Mouse (Mus musculus): Measurements from ENCODE around the gene Clpx. TPM values are rescaled to one million over a fixed set of nuclear protein-coding genes. Genes with fewer than 3 reads are reported as not detected.
"Not testable (repeated sequence)": the region's sequence is repeated elsewhere in the genome, so short reads cannot be mapped to it uniquely, and the experiment has no call there.

The Clpx gene
- polyA plus RNA-seq, 2 experiments, result 23.8 to 55.6 TPM

GRCm38 (mm10) chr9:65281536-65282151 lies 12.4 kb upstream of the Clpx start:
- Histone ChIP-seq H3K27me3 (ENCODE audit: control insufficient read depth, insufficient read depth, low read length) (no peaks in the 10 kb centered on the region), H3K36me3 (ENCODE audit: control insufficient read depth, insufficient read depth, low read length) (no peaks in the 10 kb centered on the region), H3K4me1 (ENCODE audit: control insufficient read depth, insufficient read depth, low read length) (no peaks in the 10 kb centered on the region), H3K9me3 (ENCODE audit: control insufficient read depth, low read length) (no peaks in the 10 kb centered on the region), H3K27ac (replicated peaks; ENCODE audit: low read depth, low read length) (no peak overlapping the region), H3K4me2 (replicated peaks; ENCODE audit: low read depth, low read length, severe bottlenecking) (no peak overlapping the region), H3K9ac (ENCODE audit: low read depth, low read length, severe bottlenecking) (no peak overlapping the region), H3K4me3 (replicated peaks; ENCODE audit: low read length) (no peak overlapping the region)
- ATAC-seq (ENCODE audit: low FRiP score, low read depth) (no peak), DNase-seq (ENCODE audit: low spot score) (no peak)
- TF ChIP-seq POLR2A (IDR thresholded peaks at IDR 0.05; ENCODE audit: borderline replicate concordance, extremely low read depth, insufficient read depth, insufficient read length), result no peak
- WGBS, result 71% methylated on average over 5 of the region's 5 CpGs

DNA sequence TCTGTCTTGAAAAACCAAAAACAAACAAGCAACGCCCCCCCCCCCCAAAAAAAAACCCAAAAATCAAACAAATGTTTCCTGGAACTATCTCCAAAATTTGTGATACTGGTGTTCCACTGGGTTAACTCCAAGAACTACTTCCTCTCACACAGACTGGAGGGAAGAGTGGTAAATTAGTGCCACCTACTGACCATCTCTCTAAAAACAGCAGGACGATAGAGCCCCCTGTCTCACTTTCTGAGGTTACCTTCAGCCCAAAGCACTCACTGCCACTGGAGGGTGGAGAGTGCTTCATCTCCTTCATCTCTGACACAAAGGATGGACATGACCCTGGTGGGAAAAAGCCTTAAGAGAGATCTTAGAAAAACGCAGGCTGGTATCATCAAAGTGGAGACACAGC lies 10.8 kb upstream of the Clpx start:
- H3K27ac ChIP-seq (replicated peaks; ENCODE audit: low read depth, low read length), result no peak overlapping the region
- no peaks in the 10 kb centered on the region for H3K36me3 ChIP-seq (ENCODE audit: control insufficient read depth, insufficient read depth, low read length)
- H3K4me3 ChIP-seq (replicated peaks; ENCODE audit: low read length), result no peak overlapping the region
- ATAC-seq (ENCODE audit: low FRiP score, low read depth) (peak; percentile 73), DNase-seq (ENCODE audit: low spot score) (peak; percentile 78)
- 4% methylated on average over 3 of the region's 3 CpGs for WGBS
- no peaks in the 10 kb centered on the region for H3K27me3 ChIP-seq (ENCODE audit: control insufficient read depth, insufficient read depth, low read length)
- no peak for TF ChIP-seq POLR2A (IDR thresholded peaks at IDR 0.05; ENCODE audit: borderline replicate concordance, extremely low read depth, insufficient read depth, insufficient read length)
- no peaks in the 10 kb centered on the region for H3K9me3 ChIP-seq (ENCODE audit: control insufficient read depth, low read length)
- H3K4me1 ChIP-seq (ENCODE audit: control insufficient read depth, insufficient read depth, low read length), result no peaks in the 10 kb centered on the region
- no peak overlapping the region for H3K9ac ChIP-seq (ENCODE audit: low read depth, low read length, severe bottlenecking)
- no peak overlapping the region for H3K4me2 ChIP-seq (replicated peaks; ENCODE audit: low read depth, low read length, severe bottlenecking)

DNA sequence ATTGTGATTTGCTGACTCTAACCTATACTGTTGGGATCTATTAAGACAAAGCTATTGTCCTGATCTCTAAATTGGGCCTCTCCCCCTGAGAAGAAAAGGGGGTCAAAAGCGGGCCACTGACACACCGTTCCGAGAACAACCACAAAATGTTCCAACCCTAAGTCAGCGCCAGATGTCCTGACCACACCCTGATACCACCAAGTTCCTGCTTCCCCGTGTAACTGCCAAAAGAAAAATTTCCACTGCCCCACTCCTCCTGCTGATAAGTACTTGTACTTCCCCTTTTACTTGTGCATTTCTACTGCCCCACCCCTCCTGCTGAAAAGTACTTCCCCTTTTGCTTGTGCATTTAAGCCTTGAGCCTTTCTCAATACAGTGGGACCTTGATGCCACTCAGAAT lies 5.8 kb upstream of the Clpx start:
- WGBS, result 82% methylated on average over 4 of the region's 5 CpGs
- H3K4me2 ChIP-seq (replicated peaks; ENCODE audit: low read depth, low read length, severe bottlenecking); H3K9ac ChIP-seq (ENCODE audit: low read depth, low read length, severe bottlenecking); H3K36me3 ChIP-seq (ENCODE audit: control insufficient read depth, insufficient read depth, low read length); H3K4me1 ChIP-seq (ENCODE audit: control insufficient read depth, insufficient read depth, low read length); H3K4me3 ChIP-seq (replicated peaks; ENCODE audit: low read length); DNase-seq (ENCODE audit: low spot score); H3K27ac ChIP-seq (replicated peaks; ENCODE audit: low read depth, low read length); H3K27me3 ChIP-seq (ENCODE audit: control insufficient read depth, insufficient read depth, low read length); H3K9me3 ChIP-seq (ENCODE audit: control insufficient read depth, low read length); ATAC-seq (ENCODE audit: low FRiP score, low read depth): not testable (repeated sequence)

- H3K9me3 ChIP-seq (ENCODE audit: control insufficient read depth, low read length), result no peaks in the 10 kb centered on the region
- no peak overlapping the region for H3K4me2 ChIP-seq (replicated peaks; ENCODE audit: low read depth, low read length, severe bottlenecking)
- H3K27ac ChIP-seq (replicated peaks; ENCODE audit: low read depth, low read length), result no peak overlapping the region
- WGBS, result 83% methylated on average over 4 of the region's 4 CpGs
- H3K4me1 ChIP-seq (ENCODE audit: control insufficient read depth, insufficient read depth, low read length), result peaks cover 4% of the 10 kb centered on the region; the same call in 1 of the 2 replicates
- H3K36me3 ChIP-seq (ENCODE audit: control insufficient read depth, insufficient read depth, low read length), result no peaks in the 10 kb centered on the region
- ATAC-seq (ENCODE audit: low FRiP score, low read depth) (no peak), DNase-seq (ENCODE audit: low spot score) (no peak)
- no peak overlapping the region for H3K9ac ChIP-seq (ENCODE audit: low read depth, low read length, severe bottlenecking)
- TF ChIP-seq POLR2A (IDR thresholded peaks at IDR 0.05; ENCODE audit: borderline replicate concordance, extremely low read depth, insufficient read depth, insufficient read length), result no peak
- H3K4me3 ChIP-seq (replicated peaks; ENCODE audit: low read length), result no peak overlapping the region
- H3K27me3 ChIP-seq (ENCODE audit: control insufficient read depth, insufficient read depth, low read length), result no peaks in the 10 kb centered on the region
These were observed 4.1 kb upstream of the Clpx start for GRCm38 (mm10) chr9:65289988-65290387.

DNA sequence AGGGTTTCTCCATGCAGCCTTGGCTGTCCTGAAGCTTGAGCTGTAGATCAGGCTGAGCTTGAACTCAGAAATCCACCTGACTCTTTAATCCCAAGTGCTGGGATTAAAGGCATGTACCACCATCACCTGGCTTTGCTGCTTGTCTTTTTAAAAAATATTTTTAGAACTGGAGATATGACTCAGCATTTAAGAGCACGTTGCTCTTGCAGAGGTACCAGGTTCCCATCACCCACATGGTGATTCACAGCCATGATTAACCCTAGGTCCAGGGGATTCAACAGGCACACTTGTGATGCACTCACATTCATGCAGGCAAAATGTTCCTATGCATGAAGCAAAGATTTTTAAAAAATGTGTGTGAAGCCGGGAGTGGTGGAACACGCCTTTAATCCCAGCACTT lies 1.6 kb upstream of the Clpx start:
- Histone ChIP-seq H3K4me3 (replicated peaks; ENCODE audit: low read length) (no peak overlapping the region), H3K4me1 (ENCODE audit: control insufficient read depth, insufficient read depth, low read length) (peaks cover 10% of the 10 kb centered on the region), H3K36me3 (ENCODE audit: control insufficient read depth, insufficient read depth, low read length) (peaks cover 9% of the 10 kb centered on the region), H3K4me2 (replicated peaks; ENCODE audit: low read depth, low read length, severe bottlenecking) (no peak overlapping the region), H3K27me3 (ENCODE audit: control insufficient read depth, insufficient read depth, low read length) (no peaks in the 10 kb centered on the region), H3K9ac (ENCODE audit: low read depth, low read length, severe bottlenecking) (no peak overlapping the region), H3K9me3 (ENCODE audit: control insufficient read depth, low read length) (no peaks in the 10 kb centered on the region), H3K27ac (replicated peaks; ENCODE audit: low read depth, low read length) (no peak overlapping the region)
- no peak for ATAC-seq (ENCODE audit: low FRiP score, low read depth)
- WGBS, result 87% methylated on average over 3 of the region's 3 CpGs
- DNase-seq (ENCODE audit: low spot score), result no peak
- TF ChIP-seq POLR2A (IDR thresholded peaks at IDR 0.05; ENCODE audit: borderline replicate concordance, extremely low read depth, insufficient read depth, insufficient read length), result no peak

DNA sequence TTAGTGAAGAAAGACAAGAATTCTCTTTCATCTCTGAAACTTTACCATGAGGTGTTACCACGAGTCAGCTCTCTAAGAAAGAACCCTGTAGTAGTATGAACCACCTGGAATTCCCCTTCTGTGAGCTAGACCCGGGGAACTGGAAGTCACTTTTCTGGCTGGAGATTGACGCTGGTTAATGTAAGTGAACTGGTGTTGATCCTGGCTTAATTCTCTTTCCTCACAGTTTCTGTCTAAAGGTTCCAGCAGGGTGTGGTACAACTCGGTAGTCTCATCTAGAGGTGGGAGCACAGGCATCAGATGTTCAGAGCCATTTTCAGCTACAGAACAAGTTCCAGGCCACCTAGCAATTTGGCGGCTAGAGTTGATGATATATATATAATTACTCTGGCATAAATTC lies 941 bp upstream of the Clpx start:
- Histone ChIP-seq H3K4me3 (replicated peaks; ENCODE audit: low read length) (peak overlapping the region; percentile 94), H3K4me1 (ENCODE audit: control insufficient read depth, insufficient read depth, low read length) (peaks cover 10% of the 10 kb centered on the region), H3K27ac (replicated peaks; ENCODE audit: low read depth, low read length) (peak overlapping the region; percentile 76), H3K9me3 (ENCODE audit: control insufficient read depth, low read length) (no peaks in the 10 kb centered on the region), H3K9ac (ENCODE audit: low read depth, low read length, severe bottlenecking) (peak overlapping the region; percentile 60), H3K36me3 (ENCODE audit: control insufficient read depth, insufficient read depth, low read length) (peaks cover 16% of the 10 kb centered on the region), H3K4me2 (replicated peaks; ENCODE audit: low read depth, low read length, severe bottlenecking) (peak overlapping the region; percentile 60), H3K27me3 (ENCODE audit: control insufficient read depth, insufficient read depth, low read length) (no peaks in the 10 kb centered on the region)
- WGBS, result 18% methylated on average over 5 of the region's 5 CpGs
- no peak for ATAC-seq (ENCODE audit: low FRiP score, low read depth)
- no peak for TF ChIP-seq POLR2A (IDR thresholded peaks at IDR 0.05; ENCODE audit: borderline replicate concordance, extremely low read depth, insufficient read depth, insufficient read length)
- DNase-seq (ENCODE audit: low spot score), result peak; percentile 10

All from limb, embryonic 14.5 days (tissue).